Mouse (Mus musculus): Measurements from ENCODE around the gene Vmn1r19.

GRCm38 (mm10) chr6:57363627-57364026 lies 40.0 kb upstream of the Vmn1r19 start, which contains the start of gene Vmn1r17:
- no peak for TF ChIP-seq CTCF (IDR thresholded peaks at IDR 0.05; ENCODE audit: extremely low read depth, insufficient read depth, insufficient read length, insufficient replicate concordance)
- no peak for TF ChIP-seq POLR2A (IDR thresholded peaks at IDR 0.05; ENCODE audit: low read depth, low read length)
